Mouse (Mus musculus) lung, embryonic 16.5 days (tissue): ENCODE results near the gene Tnfaip8l1. TPM values are rescaled to one million over a fixed set of nuclear protein-coding genes. Genes with fewer than 3 reads are reported as not detected.

Source experiments
- ATAC-seq: fragments of 200-750 bp; cut with Nextera tagmentation; 2 replicates; pipeline ENCODE4 v1.8.0; 2017; ENCODE audit warnings: low read depth, mild to moderate bottlenecking, moderate library complexity
- H3K27ac ChIP-seq: fragments of 300-500 bp; sonication (generic); 2 replicates; pipeline ENCODE4 v1.5.1; 2014; ENCODE audit warnings: mild to moderate bottlenecking, control low read depth, low read length
- H3K27me3 ChIP-seq: fragments of 300-500 bp; sonication (generic); 2 replicates; pipeline ENCODE4 v1.6.1; 2014; ENCODE audit warnings: low read depth, low read length, mixed read lengths; ENCODE audit not compliant: control insufficient read depth, insufficient read depth
- H3K36me3 ChIP-seq: fragments of 300-500 bp; sonication (generic); 2 replicates; pipeline ENCODE4 v1.6.1; 2014; ENCODE audit warnings: low read length; ENCODE audit not compliant: control insufficient read depth, insufficient read depth
- H3K4me1 ChIP-seq: fragments of 300-500 bp; sonication (generic); replicated peaks from 2 replicates; pipeline ENCODE4 v1.6.1; 2014; ENCODE audit warnings: low read length, mixed read lengths; ENCODE audit not compliant: control insufficient read depth, insufficient read depth
- H3K4me2 ChIP-seq: fragments of 300-500 bp; sonication (generic); 2 replicates; pipeline ENCODE4 v1.6.1; 2014; ENCODE audit warnings: low read depth, low read length, control low read depth
- H3K4me3 ChIP-seq: fragments of 300-500 bp; sonication (generic); 2 replicates; pipeline ENCODE4 v1.5.1; 2014; ENCODE audit warnings: mild to moderate bottlenecking, low read length, control low read depth
- H3K9ac ChIP-seq: fragments of 300-500 bp; sonication (generic); 2 replicates; pipeline ENCODE4 v1.6.1; 2014; ENCODE audit warnings: low read length, control low read depth
- H3K9me3 ChIP-seq: fragments of 300-500 bp; sonication (generic); 2 replicates; pipeline ENCODE4 v1.6.1; 2016; ENCODE audit warnings: low read length; ENCODE audit not compliant: control insufficient read depth
- WGBS: fragments of 180-500 bp; shearing (Covaris S2); extraction: QIAGEN DNeasy Blood & Tissue Kit; methylation state at CpG from one replicate; pipeline ENCODE4 v1.1.7; 2014; 5-methylcytosine and 5-hydroxymethylcytosine counted together
- polyA plus RNA-seq: library from polyadenylated mRNA; unstranded; fragments of >200 nt; fragmentation: Nextera tagmentation; extraction: Ambion mirVana; gene quantifications from 2 replicates; pipeline ENCODE4 v1.2.1, GENCODE M21; 2015

The Tnfaip8l1 gene
- polyA plus RNA-seq, 1 experiment from 2014 or later, result 15.5 TPM

- Histone ChIP-seq H3K4me3 (no peak overlapping the region), H3K27ac (peak overlapping the region; percentile 60), H3K36me3 (no peaks in the 10 kb centered on the region), H3K9me3 (no peaks in the 10 kb centered on the region), H3K27me3 (no peaks in the 10 kb centered on the region), H3K9ac (0 out of 2 replicates have a peak overlapping the region, but pooled peaks have one; percentile 12), H3K4me1 (peaks cover 7% of the 10 kb centered on the region), H3K4me2 (no peak overlapping the region)
- ATAC-seq, result 0 out of 2 replicates have a peak, but pooled peaks have one; percentile 30
- 45% methylated on average over 10 of the region's 10 CpGs for WGBS
Observed at GRCm38 (mm10) chr17:56170636-56171035, 8.4 kb downstream of the Tnfaip8l1 start.

- Histone ChIP-seq H3K4me3 (no peak overlapping the region), H3K9me3 (no peaks in the 10 kb centered on the region), H3K4me2 (no peak overlapping the region), H3K4me1 (peaks cover 7% of the 10 kb centered on the region), H3K36me3 (no peaks in the 10 kb centered on the region), H3K27me3 (no peaks in the 10 kb centered on the region), H3K9ac (no peak overlapping the region), H3K27ac (no peak overlapping the region)
- no peak for ATAC-seq
- 56% methylated on average over 9 of the region's 9 CpGs for WGBS
Observed at GRCm38 (mm10) chr17:56171456-56171855, 9.2 kb downstream of the Tnfaip8l1 start.

- Histone ChIP-seq H3K4me2 (no peak overlapping the region), H3K9me3 (no peaks in the 10 kb centered on the region), H3K36me3 (no peaks in the 10 kb centered on the region), H3K27me3 (no peaks in the 10 kb centered on the region), H3K4me3 (no peak overlapping the region), H3K9ac (no peak overlapping the region), H3K4me1 (peaks cover 7% of the 10 kb centered on the region), H3K27ac (no peak overlapping the region)
- ATAC-seq, result no peak
- WGBS, result 86% methylated on average over 14 of the region's 17 CpGs
Observed at GRCm38 (mm10) chr17:56171881-56172280, 9.6 kb downstream of the Tnfaip8l1 start.

- Histone ChIP-seq H3K4me3 (no peak overlapping the region), H3K4me2 (no peak overlapping the region), H3K27me3 (no peaks in the 10 kb centered on the region), H3K9ac (no peak overlapping the region), H3K9me3 (no peaks in the 10 kb centered on the region), H3K27ac (no peak overlapping the region), H3K36me3 (peaks cover 9% of the 10 kb centered on the region), H3K4me1 (peaks cover 7% of the 10 kb centered on the region)
- ATAC-seq, result no peak
- 49% methylated on average over 10 of the region's 10 CpGs for WGBS
Observed at GRCm38 (mm10) chr17:56173401-56174046, 11.2 kb downstream of the Tnfaip8l1 start.

- WGBS, result 94% methylated on average over 3 of the region's 3 CpGs
- Histone ChIP-seq H3K27ac (no peak overlapping the region), H3K9me3 (no peaks in the 10 kb centered on the region), H3K4me1 (peaks cover 7% of the 10 kb centered on the region), H3K4me2 (no peak overlapping the region), H3K27me3 (no peaks in the 10 kb centered on the region), H3K9ac (no peak overlapping the region), H3K4me3 (no peak overlapping the region), H3K36me3 (peaks cover 9% of the 10 kb centered on the region)
- no peak for ATAC-seq
Observed at GRCm38 (mm10) chr17:56175416-56175815, 13.1 kb downstream of the Tnfaip8l1 start.

GRCm38 (mm10) chr17:56182975-56183657 lies 20.8 kb downstream of the Tnfaip8l1 start:
- Histone ChIP-seq H3K27me3 (no peaks in the 10 kb centered on the region), H3K4me2 (peak overlapping the region; percentile 83), H3K27ac (peak overlapping the region; percentile 39), H3K36me3 (peaks cover 15% of the 10 kb centered on the region), H3K9me3 (no peaks in the 10 kb centered on the region), H3K4me3 (peak overlapping the region; percentile 64), H3K4me1 (peaks cover 12% of the 10 kb centered on the region), H3K9ac (peak overlapping the region; percentile 74)
- peak; percentile 5 for ATAC-seq
- under 1% methylated on average over 14 of the region's 14 CpGs for WGBS

- H3K9me3 ChIP-seq, result no peaks in the 10 kb centered on the region
- H3K9ac ChIP-seq, result peak within 1 kb of the TSS; percentile 74
- ATAC-seq, result peak; percentile 90
- H3K27ac ChIP-seq, result peak within 1 kb of the TSS; percentile 65
- peak within 1 kb of the TSS; percentile 64 for H3K4me3 ChIP-seq
- peak within 1 kb of the TSS; percentile 83 for H3K4me2 ChIP-seq
- no peaks in the 10 kb centered on the region for H3K27me3 ChIP-seq
- peaks cover 12% of the 10 kb centered on the region for H3K4me1 ChIP-seq
- under 1% methylated on average over 47 of the region's 47 CpGs for WGBS
- H3K36me3 ChIP-seq, result peaks cover 18% of the 10 kb centered on the region
Observed at GRCm38 (mm10) chr17:56183658-56184103, 21.4 kb downstream of the Tnfaip8l1 start, which contains the start of gene Mydgf. Gene Mydgf (minus strand): TSS chr17:56183920.

- Histone ChIP-seq H3K4me1 (peaks cover 12% of the 10 kb centered on the region), H3K4me2 (peak overlapping the region; percentile 13), H3K27me3 (no peaks in the 10 kb centered on the region), H3K9me3 (no peaks in the 10 kb centered on the region), H3K27ac (peak overlapping the region; percentile 83), H3K9ac (no peak overlapping the region), H3K36me3 (peaks cover 25% of the 10 kb centered on the region), H3K4me3 (no peak overlapping the region)
- peak; percentile 76 for ATAC-seq
- 34% methylated on average over 11 of the region's 11 CpGs for WGBS
Observed at GRCm38 (mm10) chr17:56185281-56186141, 23.2 kb downstream of the Tnfaip8l1 start.

GRCm38 (mm10) chr17:56191266-56191665 lies 29.0 kb downstream of the Tnfaip8l1 start:
- no peaks in the 10 kb centered on the region; the same call in 1 of the 2 replicates for H3K4me1 ChIP-seq
- no peaks in the 10 kb centered on the region for H3K27me3 ChIP-seq
- no peak overlapping the region for H3K4me3 ChIP-seq
- H3K9ac ChIP-seq, result no peak overlapping the region
- H3K36me3 ChIP-seq, result peaks cover 39% of the 10 kb centered on the region
- WGBS, result 86% methylated on average over 6 of the region's 6 CpGs
- no peak overlapping the region for H3K4me2 ChIP-seq
- no peak for ATAC-seq
- no peaks in the 10 kb centered on the region for H3K9me3 ChIP-seq
- H3K27ac ChIP-seq, result no peak overlapping the region
